Comparison of ENCODE assay signal across 22 mouse cellular contexts in the genomic region with DNA sequence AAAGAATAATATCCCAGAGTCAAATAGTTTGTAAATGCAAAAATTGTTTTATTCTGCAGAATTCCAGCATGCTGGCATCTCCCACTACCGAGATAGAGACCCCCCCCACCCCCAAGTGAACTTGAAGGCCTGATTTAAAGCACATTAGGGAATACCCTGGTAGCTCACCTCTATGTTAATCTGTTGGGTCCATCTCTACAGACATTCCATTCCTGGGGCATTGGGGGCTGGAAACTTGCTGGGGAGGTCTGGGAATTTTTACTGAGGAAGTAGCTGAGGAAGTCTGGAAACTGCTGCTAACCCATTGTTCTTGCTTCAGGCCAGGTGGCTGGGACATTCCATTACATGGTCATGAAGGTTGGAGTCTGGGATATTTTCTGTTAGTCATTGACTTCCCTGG.
DNase-seq lines count a peak whose midpoint lies in the region; TF ChIP-seq lines count a peak whose summit lies in the region.
"Had no signal": no experiment of that assay in that cellular context is flagged by ENCODE, and none has a peak within 500 bp of the region (broad histone marks: within the 10 kb centered on the region; RNA-seq: fewer than 3 reads in every experiment).

No protein-coding gene starts in this region.

- peak overlapping the region; percentile 50; the same call in 1 of the 2 replicates for H3K27ac ChIP-seq in gastrocnemius, adult 2 months
- H3K27ac ChIP-seq in heart, embryonic 10.5 days = no peak overlapping the region
- H3K27ac ChIP-seq: embryonic facial prominence, embryonic 10.5 days; embryonic facial prominence, embryonic 12.5 days; forebrain, embryonic 13.5 days; forebrain, embryonic 15.5 days had no signal

- 81% methylated on average over 1 of the region's 1 CpGs for WGBS in heart, embryonic 10.5 days

- no peaks in the 10 kb centered on the region for H3K27me3 ChIP-seq in heart, embryonic 10.5 days (ENCODE audit: insufficient read depth, poor library complexity, severe bottlenecking)
- H3K27me3 ChIP-seq: CH12.LX; embryonic facial prominence, embryonic 12.5 days; forebrain, embryonic 13.5 days; forebrain, embryonic 15.5 days; Patski had no signal

- H3K4me3 ChIP-seq in gastrocnemius, adult 2 months = no peak overlapping the region
- no peak overlapping the region for H3K4me3 ChIP-seq in heart, embryonic 10.5 days
- H3K4me3 ChIP-seq: embryonic facial prominence, embryonic 10.5 days; embryonic facial prominence, embryonic 12.5 days; forebrain, embryonic 13.5 days; forebrain, embryonic 15.5 days had no signal

- H3K9me3 ChIP-seq in heart, embryonic 10.5 days = no peaks in the 10 kb centered on the region
- H3K9me3 ChIP-seq: embryonic facial prominence, embryonic 12.5 days; forebrain, embryonic 15.5 days; G1E had no signal

- TF ChIP-seq CTCF in gastrocnemius, adult 2 months (IDR thresholded peaks at IDR 0.05) = no peak

- H3K36me3 ChIP-seq in heart, embryonic 10.5 days = no peaks in the 10 kb centered on the region
- H3K36me3 ChIP-seq: embryonic facial prominence, embryonic 10.5 days; embryonic facial prominence, embryonic 12.5 days; forebrain, embryonic 15.5 days; G1E had no signal

- intact Hi-C loops in gastrocnemius, adult 2 months (cut with DNase I) = no loop called here

- no peak for DNase-seq in gastrocnemius, adult 2 months
- DNase-seq in gastrocnemius, postnatal 4 days (ENCODE audit: low spot score in 2 of 2) = no peak
- DNase-seq in heart, adult 11 months = peak; percentile 93
- DNase-seq in heart, postnatal 4 days = no peak
- DNase-seq in heart, adult 8-10 months (ENCODE audit: low spot score) = peak; percentile 29
- DNase-seq in heart, embryonic 10.5 days (ENCODE audit: low spot score) = no peak
- DNase-seq: adrenal gland, adult 8-10 months; adrenal gland, postnatal 14 days; adrenal gland, postnatal 36 days; B cell, adult 2 months; cerebellum, adult 11-12 months; cerebellum, adult 2 months; cerebellum, adult 9-10 months; cerebellum, postnatal 10 days; cerebellum, postnatal 25 days had no signal

- H3K4me1 ChIP-seq in heart, embryonic 10.5 days = no peaks in the 10 kb centered on the region
- H3K4me1 ChIP-seq: embryonic facial prominence, embryonic 10.5 days; embryonic facial prominence, embryonic 12.5 days; forebrain, embryonic 13.5 days; forebrain, embryonic 15.5 days had no signal

Comparison
In these comparisons a context has a peak if more than half of its experiments do, and no peak if none do; other contexts are left out.
1. DNase-seq: peak in heart, adult 11 months (single experiment) and heart, adult 8-10 months (single experiment); none in gastrocnemius, adult 2 months (single experiment), gastrocnemius, postnatal 4 days (0 of 2), heart, postnatal 4 days (single experiment) and heart, embryonic 10.5 days (single experiment).